18 mouse cellular contexts compared by ENCODE assay signal in the genomic region with DNA sequence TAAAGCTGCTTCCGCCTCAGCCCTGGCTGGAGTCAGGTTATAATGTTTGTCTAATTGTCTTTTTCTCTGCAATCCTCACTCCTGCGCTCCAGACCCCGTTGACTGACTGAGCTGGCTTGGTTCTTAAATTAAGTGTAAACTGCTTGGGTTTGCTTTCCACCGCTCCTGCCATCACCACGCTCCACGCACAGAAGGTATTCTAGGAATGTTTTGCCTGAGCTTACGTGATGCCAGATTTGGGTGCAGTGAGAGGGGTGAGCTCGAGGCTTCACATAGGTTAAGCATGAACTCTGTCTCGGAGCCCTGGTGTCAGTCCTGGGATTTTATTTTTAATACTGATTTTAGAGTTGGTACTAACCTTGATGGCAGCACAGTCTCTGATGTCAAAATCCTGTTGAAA. TPM values are rescaled to one million over a fixed set of nuclear protein-coding genes. Genes with fewer than 3 reads are reported as not detected.
DNase-seq lines count a peak whose midpoint lies in the region; ATAC-seq and TF ChIP-seq lines count a peak whose summit lies in the region.
"Had no signal": no experiment of that assay in that cellular context is flagged by ENCODE, and none has a peak within 500 bp of the region (broad histone marks: within the 10 kb centered on the region; RNA-seq: fewer than 3 reads in every experiment).

No protein-coding gene starts in this region.

- WGBS in heart, embryonic 12.5 days = 39% methylated on average over 9 of the region's 9 CpGs
- WGBS in kidney, adult 2 months = 29% methylated on average over 9 of the region's 9 CpGs

- DNase-seq in heart, adult 9 months (ENCODE audit: low spot score in 2 of 2) = no peak
- DNase-seq in R1 (ENCODE audit: low read depth, low spot score) = peak; percentile 16
- DNase-seq in kidney, adult 2 months = peak; percentile 49
- DNase-seq in kidney, postnatal 10 days = peak; percentile 37
- no peak for DNase-seq in left cerebral cortex, postnatal 25 days (ENCODE audit: low spot score in 2 of 2)
- DNase-seq in urinary bladder, postnatal 4 days (ENCODE audit: low spot score in 2 of 2) = no peak
- DNase-seq in cerebellum, adult 11-12 months = no peak
- DNase-seq: cerebellum, adult 8-10 months; forebrain, postnatal 0 days; lung, adult 18-20 months; lung, postnatal 36 days had no signal

- H3K27ac ChIP-seq in heart, embryonic 12.5 days (ENCODE audit: poor library complexity, severe bottlenecking) = no peak overlapping the region
- no peak overlapping the region for H3K27ac ChIP-seq in kidney, adult 2 months (ENCODE audit: insufficient read depth, low read depth, low read length)
- H3K27ac ChIP-seq: embryonic facial prominence, embryonic 15.5 days; hindbrain, embryonic 12.5 days; limb, embryonic 10.5 days; midbrain, embryonic 10.5 days had no signal

- peaks cover 9% of the 10 kb centered on the region; the same call in 1 of the 2 replicates for H3K4me1 ChIP-seq in heart, embryonic 12.5 days (replicated peaks)
- H3K4me1 ChIP-seq in kidney, adult 2 months (ENCODE audit: control insufficient read depth, insufficient read depth, low read length) = 0 out of 2 replicates have a peak, but pooled peaks cover 4% of the 10 kb centered on the region
- H3K4me1 ChIP-seq: embryonic facial prominence, embryonic 15.5 days; hindbrain, embryonic 12.5 days had no signal

- no peaks in the 10 kb centered on the region for H3K36me3 ChIP-seq in heart, embryonic 12.5 days
- H3K36me3 ChIP-seq in kidney, adult 2 months (ENCODE audit: control insufficient read depth, insufficient read depth, low read length) = no peaks in the 10 kb centered on the region
- H3K36me3 ChIP-seq: embryonic facial prominence, embryonic 15.5 days; hindbrain, embryonic 12.5 days; midbrain, embryonic 10.5 days had no signal

- no peak for TF ChIP-seq CTCF in kidney, adult 2 months (conservative IDR thresholded peaks at IDR 0.05; ENCODE audit: insufficient read depth, insufficient read length, low read depth, low read length)

- no peak overlapping the region for H3K9ac ChIP-seq in heart, embryonic 12.5 days
- H3K9ac ChIP-seq: embryonic facial prominence, embryonic 15.5 days; forebrain, postnatal 0 days; hindbrain, embryonic 12.5 days had no signal

- H3K9me3 ChIP-seq in heart, embryonic 12.5 days (replicated peaks) = no peaks in the 10 kb centered on the region; the same call in 1 of the 2 replicates
- H3K9me3 ChIP-seq: embryonic facial prominence, embryonic 15.5 days; hindbrain, embryonic 12.5 days; limb, embryonic 10.5 days; midbrain, embryonic 10.5 days had no signal

- no peak for TF ChIP-seq POLR2A in kidney, adult 2 months (IDR thresholded peaks at IDR 0.05; ENCODE audit: low read depth, low read length)

- intact Hi-C loops in left cerebral cortex, postnatal 25 days (cut with DNase I) = no loop called here

- H3K4me3 ChIP-seq in heart, embryonic 12.5 days = no peak overlapping the region
- no peak overlapping the region for H3K4me3 ChIP-seq in kidney, adult 2 months (ENCODE audit: insufficient read depth, low read depth, low read length)
- H3K4me3 ChIP-seq: embryonic facial prominence, embryonic 15.5 days; hindbrain, embryonic 12.5 days; limb, embryonic 10.5 days; midbrain, embryonic 10.5 days had no signal

- peak overlapping the region; percentile 29; the same call in 1 of the 2 replicates for H3K4me2 ChIP-seq in heart, embryonic 12.5 days
- H3K4me2 ChIP-seq: embryonic facial prominence, embryonic 15.5 days; hindbrain, embryonic 12.5 days had no signal

- ATAC-seq in heart, embryonic 12.5 days (ENCODE audit: insufficient number of reproducible peaks, low FRiP score) = no peak
- ATAC-seq: forebrain, postnatal 0 days; inflammation-experienced regulatory T-cells, adult 6 months had no signal

- no peaks in the 10 kb centered on the region for H3K27me3 ChIP-seq in heart, embryonic 12.5 days (replicated peaks)
- no peaks in the 10 kb centered on the region for H3K27me3 ChIP-seq in kidney, adult 2 months (replicated peaks; ENCODE audit: control insufficient read depth, insufficient read depth, low read length)
- H3K27me3 ChIP-seq: CH12.LX; embryonic facial prominence, embryonic 15.5 days; hindbrain, embryonic 12.5 days had no signal

RNA-seq across cellular contexts. Expression of a gene that starts 45.2 kb away (rescaled TPM):
- polyA plus RNA-seq in heart, embryonic 12.5 days (2016; fragmentation: Nextera tagmentation; extraction: Ambion mirVana) = 2.6 and 2.9 TPM in 2 replicates
- polyA plus RNA-seq in kidney, adult 2 months (2012; rRNA removed) = 0.41 and 0.72 TPM in 2 replicates
- total RNA-seq in left cerebral cortex, postnatal 25 days (2021) = 1 to 10 TPM; 1.2 to 1.7 TPM

RNA-seq across cellular contexts. Expression of a gene that starts 53.6 kb away (rescaled TPM):
- polyA plus RNA-seq in heart, embryonic 12.5 days (2016; fragmentation: Nextera tagmentation; extraction: Ambion mirVana) = 23.3 and 23.9 TPM in 2 replicates
- polyA plus RNA-seq in kidney, adult 2 months (2012; rRNA removed) = 37.3 and 47.4 TPM in 2 replicates
- 10 to 100 TPM; 19.1 to 19.6 TPM for total RNA-seq in left cerebral cortex, postnatal 25 days (2021)
- total RNA-seq: CH12.LX had no signal

Comparison
In these comparisons a context has a peak if more than half of its experiments do, and no peak if none do; other contexts are left out.
1. DNase-seq: peak in R1 (single experiment), kidney, adult 2 months (single experiment) and kidney, postnatal 10 days (single experiment); none in heart, adult 9 months (0 of 2), left cerebral cortex, postnatal 25 days (0 of 2), urinary bladder, postnatal 4 days (0 of 2) and cerebellum, adult 11-12 months (single experiment).